In the genomic region with DNA sequence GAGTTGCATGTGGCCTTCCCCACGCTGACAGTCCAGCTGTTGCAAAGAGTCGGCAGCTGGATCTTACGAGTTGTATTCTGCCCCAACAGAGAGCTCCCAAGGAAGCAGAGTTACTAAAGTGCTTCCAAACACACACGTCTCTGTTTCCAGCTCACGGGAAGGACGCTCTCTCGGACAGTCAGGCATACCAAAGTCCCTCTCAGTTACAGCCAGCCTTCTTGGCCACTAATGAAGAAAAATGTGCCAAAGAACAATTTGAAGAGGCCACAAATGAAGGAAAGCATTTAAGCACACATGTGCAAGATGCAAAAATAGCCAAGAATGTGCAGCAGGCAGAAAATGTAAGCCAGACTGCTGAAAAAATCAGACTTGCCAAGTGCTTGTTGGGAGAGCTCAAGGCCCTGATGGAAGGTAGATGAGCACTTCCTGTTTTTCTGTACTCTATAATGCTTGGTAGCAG, we compare ENCODE assay signal across 11 mouse cellular contexts. TPM values are rescaled to one million over a fixed set of nuclear protein-coding genes. Genes with fewer than 3 reads are reported as not detected.
DNase-seq lines count a peak whose midpoint lies in the region; ATAC-seq and TF ChIP-seq lines count a peak whose summit lies in the region.
"Had no signal": no experiment of that assay in that cellular context is flagged by ENCODE, and none has a peak within 500 bp of the region (broad histone marks: within the 10 kb centered on the region; RNA-seq: fewer than 3 reads in every experiment).

No protein-coding gene starts in this region.

- no peak for ATAC-seq in liver, postnatal 0 days
- ATAC-seq in intestine, embryonic 16.5 days = peak; percentile 58; the same call in 1 of the 2 replicates
- ATAC-seq in midbrain, embryonic 11.5 days (ENCODE audit: low FRiP score) = no peak
- no peak for ATAC-seq in hindbrain, embryonic 11.5 days (ENCODE audit: low FRiP score)
- ATAC-seq: midbrain, embryonic 16.5 days had no signal

- no peak for DNase-seq in liver, postnatal 0 days
- DNase-seq in liver = no peak
- DNase-seq in gastrocnemius, postnatal 25 days = peak; percentile 52
- no peak for DNase-seq in midbrain, embryonic 11.5 days (ENCODE audit: low spot score, missing footprints)
- DNase-seq in hindbrain, embryonic 11.5 days (ENCODE audit: low spot score) = no peak
- DNase-seq: kidney, adult 8-10 months; left cerebral cortex, postnatal 4 days; retina, postnatal 1 day had no signal

- no peak overlapping the region for H3K4me2 ChIP-seq in liver, postnatal 0 days (ENCODE audit: low read depth, low read length)
- H3K4me2 ChIP-seq in intestine, embryonic 16.5 days (ENCODE audit: low read depth, low read length) = no peak overlapping the region
- H3K4me2 ChIP-seq in midbrain, embryonic 11.5 days = no peak overlapping the region
- no peak overlapping the region for H3K4me2 ChIP-seq in hindbrain, embryonic 11.5 days (replicated peaks; ENCODE audit: low read depth, low read length)

- H3K4me1 ChIP-seq in liver, postnatal 0 days (ENCODE audit: insufficient read depth) = no peaks in the 10 kb centered on the region
- H3K4me1 ChIP-seq in intestine, embryonic 16.5 days (ENCODE audit: control insufficient read depth, insufficient read depth, low read length) = no peaks in the 10 kb centered on the region
- no peaks in the 10 kb centered on the region for H3K4me1 ChIP-seq in testis, adult 2 months (ENCODE audit: control insufficient read depth, insufficient read depth, low read length)
- H3K4me1 ChIP-seq in midbrain, embryonic 11.5 days (ENCODE audit: control insufficient read depth, insufficient read depth, low read length) = no peaks in the 10 kb centered on the region
- no peaks in the 10 kb centered on the region for H3K4me1 ChIP-seq in hindbrain, embryonic 11.5 days (replicated peaks; ENCODE audit: control insufficient read depth, insufficient read depth, low read length)

- no peak for TF ChIP-seq EP300 in liver, postnatal 0 days (IDR thresholded peaks at IDR 0.05; ENCODE audit: low read depth)

- no peak for TF ChIP-seq CTCF in liver, postnatal 0 days (IDR thresholded peaks at IDR 0.05; ENCODE audit: low read depth)
- no peak for TF ChIP-seq CTCF in testis, adult 2 months (IDR thresholded peaks at IDR 0.05; ENCODE audit: control insufficient read depth, insufficient read depth, insufficient replicate concordance, low read depth, low read length)

- H3K36me3 ChIP-seq in liver, postnatal 0 days (replicated peaks; ENCODE audit: insufficient read depth, low read length) = peaks cover 9% of the 10 kb centered on the region
- H3K36me3 ChIP-seq in intestine, embryonic 16.5 days (ENCODE audit: control insufficient read depth, insufficient read depth, low read length) = no peaks in the 10 kb centered on the region
- H3K36me3 ChIP-seq in testis, adult 2 months (ENCODE audit: control insufficient read depth, insufficient read depth, low read length) = peaks cover 3% of the 10 kb centered on the region; the same call in 1 of the 2 replicates
- peaks cover 9% of the 10 kb centered on the region; the same call in 1 of the 2 replicates for H3K36me3 ChIP-seq in midbrain, embryonic 11.5 days (ENCODE audit: control insufficient read depth, insufficient read depth, low read length)
- peaks cover 7% of the 10 kb centered on the region; the same call in 1 of the 2 replicates for H3K36me3 ChIP-seq in hindbrain, embryonic 11.5 days (ENCODE audit: control insufficient read depth, insufficient read depth, low read length)

- H3K27me3 ChIP-seq in liver, postnatal 0 days (ENCODE audit: insufficient read depth, low read length) = no peaks in the 10 kb centered on the region
- no peaks in the 10 kb centered on the region for H3K27me3 ChIP-seq in intestine, embryonic 16.5 days (replicated peaks; ENCODE audit: control insufficient read depth, insufficient read depth, low read length)
- H3K27me3 ChIP-seq in testis, adult 2 months (ENCODE audit: control insufficient read depth, insufficient read depth, low read length) = no peaks in the 10 kb centered on the region
- H3K27me3 ChIP-seq in midbrain, embryonic 11.5 days (ENCODE audit: control insufficient read depth, insufficient read depth, low read length) = no peaks in the 10 kb centered on the region
- no peaks in the 10 kb centered on the region for H3K27me3 ChIP-seq in hindbrain, embryonic 11.5 days (ENCODE audit: control insufficient read depth, insufficient read depth, low read length)

- H3K4me3 ChIP-seq in liver, postnatal 0 days (ENCODE audit: low read depth, low read length) = no peak overlapping the region
- no peak overlapping the region for H3K4me3 ChIP-seq in intestine, embryonic 16.5 days (ENCODE audit: low read length)
- no peak overlapping the region for H3K4me3 ChIP-seq in testis, adult 2 months (ENCODE audit: control insufficient read depth, low read depth, low read length)
- no peak overlapping the region for H3K4me3 ChIP-seq in midbrain, embryonic 11.5 days (ENCODE audit: low read depth, low read length)
- no peak overlapping the region for H3K4me3 ChIP-seq in hindbrain, embryonic 11.5 days (ENCODE audit: low read depth, low read length)

- peak overlapping the region; percentile 11; the same call in 1 of the 2 replicates for H3K27ac ChIP-seq in liver, postnatal 0 days (ENCODE audit: low read depth)
- H3K27ac ChIP-seq in intestine, embryonic 16.5 days (ENCODE audit: low read length) = peak overlapping the region; percentile 89
- peak overlapping the region; percentile 1; the same call in 1 of the 2 replicates for H3K27ac ChIP-seq in testis, adult 2 months (ENCODE audit: control insufficient read depth, insufficient read depth, low read depth, low read length)
- no peak overlapping the region for H3K27ac ChIP-seq in midbrain, embryonic 11.5 days (ENCODE audit: low read depth, low read length)
- no peak overlapping the region for H3K27ac ChIP-seq in hindbrain, embryonic 11.5 days (ENCODE audit: low read depth, low read length)

- TF ChIP-seq POLR2A in testis, adult 2 months (IDR thresholded peaks at IDR 0.05; ENCODE audit: control insufficient read depth, low read depth, low read length) = no peak

- 83% methylated on average over 7 of the region's 7 CpGs for WGBS in liver, postnatal 0 days (ENCODE audit: insufficient replicate concordance)
- 52% methylated on average over 7 of the region's 7 CpGs for WGBS in intestine, embryonic 16.5 days
- 93% methylated on average over 7 of the region's 7 CpGs for WGBS in midbrain, embryonic 11.5 days
- WGBS in hindbrain, embryonic 11.5 days = 88% methylated on average over 7 of the region's 7 CpGs

- H3K9me3 ChIP-seq in liver, postnatal 0 days (ENCODE audit: low read length) = no peaks in the 10 kb centered on the region
- H3K9me3 ChIP-seq in intestine, embryonic 16.5 days (ENCODE audit: control insufficient read depth, low read length) = no peaks in the 10 kb centered on the region
- H3K9me3 ChIP-seq in midbrain, embryonic 11.5 days (ENCODE audit: control insufficient read depth, low read length) = no peaks in the 10 kb centered on the region
- no peaks in the 10 kb centered on the region for H3K9me3 ChIP-seq in hindbrain, embryonic 11.5 days (ENCODE audit: control insufficient read depth, low read length)

- no peak overlapping the region for H3K9ac ChIP-seq in liver, postnatal 0 days (replicated peaks)
- H3K9ac ChIP-seq in intestine, embryonic 16.5 days (ENCODE audit: low read depth, low read length) = no peak overlapping the region
- H3K9ac ChIP-seq in midbrain, embryonic 11.5 days (ENCODE audit: low read length) = no peak overlapping the region
- no peak overlapping the region for H3K9ac ChIP-seq in hindbrain, embryonic 11.5 days (ENCODE audit: low read depth, low read length)

RNA-seq across cellular contexts. Expression of gene Ccdc14, which starts 16.1 kb away (rescaled TPM):
- 1.2 and 1.3 TPM in 2 replicates for polyA plus RNA-seq in liver, postnatal 0 days (2015; fragmentation: Nextera tagmentation; extraction: Ambion mirVana)
- total RNA-seq in gastrocnemius, postnatal 25 days (2021) = 1 to 10 TPM; 1.4 to 1.8 TPM
- polyA plus RNA-seq in intestine, embryonic 16.5 days (2015; fragmentation: Nextera tagmentation; extraction: Ambion mirVana) = 4.2 and 4.5 TPM in 2 replicates
- 7.8 and 8.7 TPM in 2 replicates for polyA plus RNA-seq in testis, adult 2 months (2012; rRNA removed)
- polyA plus RNA-seq in midbrain, embryonic 11.5 days (2014; fragmentation: Nextera tagmentation; extraction: Ambion mirVana) = 11.1 and 11.2 TPM in 2 replicates
- polyA plus RNA-seq in hindbrain, embryonic 11.5 days (2014; fragmentation: Nextera tagmentation; extraction: Ambion mirVana) = 11.3 and 11.4 TPM in 2 replicates

RNA-seq across cellular contexts. Expression of gene Mylk, which starts 38.5 kb away (rescaled TPM):
- polyA plus RNA-seq in liver, postnatal 0 days (2015; fragmentation: Nextera tagmentation; extraction: Ambion mirVana) = 4.9 and 5.6 TPM in 2 replicates
- 10 to 100 TPM; 18.8 to 28.6 TPM for total RNA-seq in gastrocnemius, postnatal 25 days (2021)
- 393 and 397 TPM in 2 replicates for polyA plus RNA-seq in intestine, embryonic 16.5 days (2015; fragmentation: Nextera tagmentation; extraction: Ambion mirVana)
- 25.3 and 44.4 TPM in 2 replicates for polyA plus RNA-seq in testis, adult 2 months (2012; rRNA removed)
- 6.9 TPM in 2 replicates for polyA plus RNA-seq in midbrain, embryonic 11.5 days (2014; fragmentation: Nextera tagmentation; extraction: Ambion mirVana)
- 3.7 and 4.5 TPM in 2 replicates for polyA plus RNA-seq in hindbrain, embryonic 11.5 days (2014; fragmentation: Nextera tagmentation; extraction: Ambion mirVana)

RNA-seq across cellular contexts. Expression of gene Ropn1, which starts 56.8 kb away (rescaled TPM):
- not detected in 2 replicates for polyA plus RNA-seq in liver, postnatal 0 days (2015; fragmentation: Nextera tagmentation; extraction: Ambion mirVana)
- total RNA-seq in gastrocnemius, postnatal 25 days (2021) = not detected
- polyA plus RNA-seq in intestine, embryonic 16.5 days (2015; fragmentation: Nextera tagmentation; extraction: Ambion mirVana) = not detected in 2 replicates
- polyA plus RNA-seq in testis, adult 2 months (2012; rRNA removed) = 933 and 973 TPM in 2 replicates
- polyA plus RNA-seq in midbrain, embryonic 11.5 days (2014; fragmentation: Nextera tagmentation; extraction: Ambion mirVana) = not detected in 2 replicates
- not detected in 2 replicates for polyA plus RNA-seq in hindbrain, embryonic 11.5 days (2014; fragmentation: Nextera tagmentation; extraction: Ambion mirVana)
- total RNA-seq: left cerebral cortex, postnatal 4 days had no signal
- polyA plus RNA-seq: midbrain, embryonic 16.5 days had no signal

Comparison
In these comparisons a context has a peak if more than half of its experiments do, and no peak if none do; other contexts are left out.
1. H3K27ac ChIP-seq: peak in liver, postnatal 0 days (single experiment), intestine, embryonic 16.5 days (single experiment) and testis, adult 2 months (single experiment); none in midbrain, embryonic 11.5 days (single experiment) and hindbrain, embryonic 11.5 days (single experiment).
2. RNA of gene Ropn1, which starts 56.8 kb away (polyA plus RNA-seq): 933 to 973 TPM in testis, adult 2 months; not detected in liver, postnatal 0 days, not detected in intestine, embryonic 16.5 days, not detected in midbrain, embryonic 11.5 days and not detected in hindbrain, embryonic 11.5 days; every median in the first group is over 100 times any median in the second.